Mouse (Mus musculus) erythroblast, embryonic 14.5 days (primary cell): ENCODE data around the gene Il3.

Experiments used
- GATA1 ChIP-seq: IDR thresholded peaks from 2 replicates; pipeline ENCODE4 v1.6.1; 2012; ENCODE audit warnings: low read length, inconsistent platforms, mixed read lengths
- TAL1 ChIP-seq: IDR thresholded peaks from 3 replicates; pipeline ENCODE4 v1.6.1; 2012; ENCODE audit warnings: low read length, inconsistent platforms, mixed read lengths

DNA sequence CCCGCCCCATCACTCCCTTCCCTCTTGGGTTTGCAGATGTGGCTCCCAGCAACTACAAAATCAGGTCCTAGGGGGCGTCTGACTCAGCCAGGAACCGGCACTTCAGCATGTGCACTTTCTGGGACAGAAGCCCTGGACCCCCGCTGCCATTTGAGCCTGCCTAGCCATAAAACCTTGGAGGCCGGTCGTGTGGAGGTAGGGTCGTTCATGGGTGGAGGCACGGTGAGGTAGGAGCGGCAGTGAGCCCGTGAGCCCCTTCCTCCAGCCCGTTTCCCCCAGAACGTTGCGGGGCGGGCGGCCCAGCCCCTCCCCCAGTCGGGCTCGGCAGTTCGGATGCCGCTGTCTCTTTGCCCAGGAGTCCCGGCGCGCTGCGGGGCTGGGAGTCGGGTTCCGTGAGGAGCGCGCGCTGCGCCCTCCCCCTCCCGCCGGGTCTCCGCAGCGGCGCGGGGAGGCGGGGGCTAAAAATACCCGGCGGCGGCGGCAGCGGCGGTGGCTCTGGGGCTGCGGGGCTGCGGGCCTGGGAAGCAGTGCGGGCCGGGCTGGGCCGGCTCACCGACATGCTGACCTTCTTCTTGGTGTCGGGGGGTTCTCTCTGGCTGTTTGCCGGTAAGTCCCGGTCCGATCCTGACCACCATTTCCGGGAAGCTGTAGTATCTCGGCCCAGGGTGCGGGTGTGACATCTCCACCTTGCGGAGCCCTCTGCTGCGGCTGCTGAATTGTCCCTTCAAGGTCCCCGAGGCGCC is 36.8 kb upstream of the Il3 start, which contains the start of gene Acsl6:
- no peak for TF ChIP-seq TAL1
- TF ChIP-seq GATA1 = no peak
